Mouse (Mus musculus): ENCODE measurements around the gene Bcr. TPM values are rescaled to one million over a fixed set of nuclear protein-coding genes. Genes with fewer than 3 reads are reported as not detected.
A peak's percentile ranks its signal among the peaks of the same experiment; 100 is the strongest.

The Bcr gene
- total RNA-seq, 2 experiments from 2014 or later = 92.8 to 112 TPM

- intact Hi-C loops (cut with DNase I) = no loop called here
- no peak for DNase-seq (ENCODE audit: low spot score in 2 of 2)
Observed at GRCm38 (mm10) chr10:75113620-75114019, 53.2 kb downstream of the Bcr start.

- no peak for DNase-seq (ENCODE audit: low spot score in 2 of 2)
- intact Hi-C loops (cut with DNase I) = no loop called here
Observed at GRCm38 (mm10) chr10:75115240-75115639, 54.8 kb downstream of the Bcr start.

GRCm38 (mm10) chr10:75116842-75117457 is 56.6 kb downstream of the Bcr start:
- DNase-seq (ENCODE audit: low spot score in 2 of 2) = peak in 1 of 2 experiments; percentile 79
- intact Hi-C loops (cut with DNase I) = no loop called here

GRCm38 (mm10) chr10:75118444-75118843 is 58.1 kb downstream of the Bcr start:
- peak in 1 of 2 experiments; percentile 88 for DNase-seq (ENCODE audit: low spot score in 2 of 2)
- intact Hi-C loops (cut with DNase I) = no loop called here

- DNase-seq (ENCODE audit: low spot score in 2 of 2) = no peak
- intact Hi-C loops (cut with DNase I) = no loop called here
Observed at GRCm38 (mm10) chr10:75119396-75119795, 59.0 kb downstream of the Bcr start.

GRCm38 (mm10) chr10:75120176-75120575 is 59.8 kb downstream of the Bcr start:
- no peak for DNase-seq (ENCODE audit: low spot score in 2 of 2)
- intact Hi-C loops (cut with DNase I) = no loop called here

GRCm38 (mm10) chr10:75121028-75121427 is 60.6 kb downstream of the Bcr start:
- peak in 1 of 2 experiments; percentile 36 for DNase-seq (ENCODE audit: low spot score in 2 of 2)

GRCm38 (mm10) chr10:75125577-75125976 is 65.2 kb downstream of the Bcr start:
- DNase-seq (ENCODE audit: low spot score in 2 of 2) = no peak
- intact Hi-C loops (cut with DNase I) = no loop called here

More at GRCm38 (mm10) chr10:75121028-75121427, 60.6 kb downstream of the Bcr start:
- intact Hi-C loops (cut with DNase I) = no loop called here

- DNase-seq (ENCODE audit: low spot score in 2 of 2) = peak in 1 of 2 experiments; percentile 27
- intact Hi-C loops (cut with DNase I) = no loop called here
Observed at GRCm38 (mm10) chr10:75129283-75129710, 68.9 kb downstream of the Bcr start.

- intact Hi-C loops (cut with DNase I) = no loop called here
- no peak for DNase-seq (ENCODE audit: low spot score in 2 of 2)
Observed at GRCm38 (mm10) chr10:75130372-75131046, 70.1 kb downstream of the Bcr start.

- intact Hi-C loops (cut with DNase I) = no loop called here
- DNase-seq (ENCODE audit: low spot score in 2 of 2) = no peak
Observed at GRCm38 (mm10) chr10:75131625-75132024, 71.2 kb downstream of the Bcr start.

- no peak for DNase-seq (ENCODE audit: low spot score in 2 of 2)
- intact Hi-C loops (cut with DNase I) = no loop called here
Observed at GRCm38 (mm10) chr10:75134861-75135517, 74.6 kb downstream of the Bcr start.

GRCm38 (mm10) chr10:75135518-75136162 is 75.2 kb downstream of the Bcr start:
- intact Hi-C loops (cut with DNase I) = no loop called here
- DNase-seq (ENCODE audit: low spot score in 2 of 2) = peak; percentile 39 to 63

- intact Hi-C loops (cut with DNase I) = no loop called here
Observed at GRCm38 (mm10) chr10:75137148-75137547, 76.8 kb downstream of the Bcr start.

GRCm38 (mm10) chr10:75145221-75145620 is 84.8 kb downstream of the Bcr start:
- DNase-seq (ENCODE audit: low spot score in 2 of 2) = no peak
- intact Hi-C loops (cut with DNase I) = no loop called here

More at GRCm38 (mm10) chr10:75137148-75137547, 76.8 kb downstream of the Bcr start:
- no peak for DNase-seq (ENCODE audit: low spot score in 2 of 2)

- DNase-seq (ENCODE audit: low spot score in 2 of 2) = peak in 1 of 2 experiments; percentile 19
- intact Hi-C loops (cut with DNase I) = no loop called here
Observed at GRCm38 (mm10) chr10:75146001-75146400, 85.6 kb downstream of the Bcr start.

GRCm38 (mm10) chr10:75146619-75147018 is 86.2 kb downstream of the Bcr start:
- intact Hi-C loops (cut with DNase I) = no loop called here
- DNase-seq (ENCODE audit: low spot score in 2 of 2) = no peak

- no peak for DNase-seq (ENCODE audit: low spot score in 2 of 2)
- intact Hi-C loops (cut with DNase I) = no loop called here
Observed at GRCm38 (mm10) chr10:75148295-75148694, 87.9 kb downstream of the Bcr start.

- intact Hi-C loops (cut with DNase I) = loop anchor here (5.0 kb wide), 2 partner anchors 213 to 228 kb away; no protein-coding TSS in a partner anchor
- DNase-seq (ENCODE audit: low spot score in 2 of 2) = no peak
Observed at GRCm38 (mm10) chr10:75150361-75150760, 90.0 kb downstream of the Bcr start.

GRCm38 (mm10) chr10:75151311-75151710 is 90.9 kb downstream of the Bcr start:
- peak; percentile 82 to 91 for DNase-seq (ENCODE audit: low spot score in 2 of 2)
- intact Hi-C loops (cut with DNase I) = loop anchor here (1.0 to 5.0 kb wide), 3 partner anchors 92 to 229 kb away; no protein-coding TSS in a partner anchor

All from left cerebral cortex, postnatal 25 days (tissue).